Comparison of ENCODE assay signal across 16 mouse cellular contexts in genomic region chr3:152133621-152134020, GRCm38 (mm10). TPM values are rescaled to one million over a fixed set of nuclear protein-coding genes. Genes with fewer than 3 reads are reported as not detected.
DNase-seq lines count a peak whose midpoint lies in the region; ATAC-seq and TF ChIP-seq lines count a peak whose summit lies in the region.
"Had no signal": no experiment of that assay in that cellular context is flagged by ENCODE, and none has a peak within 500 bp of the region (broad histone marks: within the 10 kb centered on the region; RNA-seq: fewer than 3 reads in every experiment).

No protein-coding gene starts in this region.

- peak overlapping the region; percentile 81 for H3K27ac ChIP-seq in kidney, adult 2 months (ENCODE audit: insufficient read depth, low read depth, low read length)
- peak overlapping the region; percentile 73 for H3K27ac ChIP-seq in heart, embryonic 11.5 days (ENCODE audit: low read depth, low read length)
- no peak overlapping the region for H3K27ac ChIP-seq in forebrain, embryonic 14.5 days (ENCODE audit: low read depth, low read length)
- H3K27ac ChIP-seq: limb, embryonic 12.5 days; midbrain, embryonic 12.5 days had no signal

- TF ChIP-seq CTCF in kidney, adult 2 months (conservative IDR thresholded peaks at IDR 0.05; ENCODE audit: insufficient read depth, insufficient read length, low read depth, low read length): no peak

- DNase-seq in kidney, adult 2 months: no peak
- DNase-seq in kidney, postnatal 10 days: no peak
- DNase-seq in MEL-GATA-1-ER (ENCODE audit: extremely low read depth, low read depth): peak; percentile 46
- peak; percentile 61 for DNase-seq in heart, postnatal 4 days
- DNase-seq in forebrain, embryonic 14.5 days (ENCODE audit: low spot score): no peak
- no peak for DNase-seq in spleen, postnatal 10 days (ENCODE audit: low spot score in 2 of 2)
- no peak for DNase-seq in testis, postnatal 14 days (ENCODE audit: low spot score)
- DNase-seq: cerebellum, adult 8-10 months; forebrain, postnatal 0 days; liver, postnatal 0 days; right cerebral cortex, postnatal 25 days; thymus, adult 2 months had no signal

- H3K27me3 ChIP-seq in kidney, adult 2 months (replicated peaks; ENCODE audit: control insufficient read depth, insufficient read depth, low read length): no peaks in the 10 kb centered on the region
- H3K27me3 ChIP-seq in heart, embryonic 11.5 days (ENCODE audit: control insufficient read depth, insufficient read depth, low read length): no peaks in the 10 kb centered on the region
- H3K27me3 ChIP-seq in forebrain, embryonic 14.5 days (replicated peaks; ENCODE audit: control insufficient read depth, insufficient read depth, low read length): no peaks in the 10 kb centered on the region
- H3K27me3 ChIP-seq: limb, embryonic 12.5 days; midbrain, embryonic 12.5 days had no signal

- peak; percentile 80 for ATAC-seq in heart, embryonic 11.5 days (replicated peaks; ENCODE audit: insufficient number of reproducible peaks, low FRiP score, low TSS enrichment)
- no peak for ATAC-seq in forebrain, embryonic 14.5 days
- ATAC-seq: forebrain, postnatal 0 days; liver, postnatal 0 days had no signal

- no peak overlapping the region; the same call in 1 of the 2 replicates for H3K9ac ChIP-seq in heart, embryonic 11.5 days (ENCODE audit: low read depth, low read length)
- H3K9ac ChIP-seq in forebrain, embryonic 14.5 days (ENCODE audit: low read length): no peak overlapping the region
- H3K9ac ChIP-seq: forebrain, postnatal 0 days; limb, embryonic 12.5 days; liver, postnatal 0 days; midbrain, embryonic 12.5 days had no signal

- H3K4me1 ChIP-seq in kidney, adult 2 months (ENCODE audit: control insufficient read depth, insufficient read depth, low read length): peaks cover 6% of the 10 kb centered on the region; the same call in 1 of the 2 replicates
- peaks cover 12% of the 10 kb centered on the region for H3K4me1 ChIP-seq in heart, embryonic 11.5 days (ENCODE audit: control insufficient read depth, insufficient read depth, low read length)
- no peaks in the 10 kb centered on the region for H3K4me1 ChIP-seq in forebrain, embryonic 14.5 days (ENCODE audit: control insufficient read depth, insufficient read depth, low read length)
- H3K4me1 ChIP-seq: limb, embryonic 12.5 days; midbrain, embryonic 12.5 days had no signal

- no peak for TF ChIP-seq POLR2A in kidney, adult 2 months (IDR thresholded peaks at IDR 0.05; ENCODE audit: low read depth, low read length)

- no peaks in the 10 kb centered on the region for H3K36me3 ChIP-seq in kidney, adult 2 months (ENCODE audit: control insufficient read depth, insufficient read depth, low read length)
- H3K36me3 ChIP-seq in heart, embryonic 11.5 days (ENCODE audit: control insufficient read depth, insufficient read depth, low read length): no peaks in the 10 kb centered on the region
- H3K36me3 ChIP-seq in forebrain, embryonic 14.5 days (ENCODE audit: control insufficient read depth, insufficient read depth, low read length): no peaks in the 10 kb centered on the region
- H3K36me3 ChIP-seq: limb, embryonic 12.5 days; midbrain, embryonic 12.5 days had no signal

- H3K4me2 ChIP-seq in heart, embryonic 11.5 days: peak overlapping the region; percentile 40
- no peak overlapping the region for H3K4me2 ChIP-seq in forebrain, embryonic 14.5 days (ENCODE audit: low read length)
- H3K4me2 ChIP-seq: limb, embryonic 12.5 days; midbrain, embryonic 12.5 days had no signal

- 47% methylated on average over 9 of the region's 9 CpGs for WGBS in kidney, adult 2 months
- WGBS in heart, embryonic 11.5 days (ENCODE audit: insufficient replicate concordance): 26% methylated on average over 9 of the region's 9 CpGs
- 90% methylated on average over 9 of the region's 9 CpGs for WGBS in forebrain, embryonic 14.5 days

- H3K4me3 ChIP-seq in kidney, adult 2 months (ENCODE audit: insufficient read depth, low read depth, low read length): no peak overlapping the region
- no peak overlapping the region for H3K4me3 ChIP-seq in heart, embryonic 11.5 days (ENCODE audit: low read depth, low read length)
- H3K4me3 ChIP-seq in forebrain, embryonic 14.5 days (ENCODE audit: low read depth, low read length): no peak overlapping the region
- H3K4me3 ChIP-seq: limb, embryonic 12.5 days; midbrain, embryonic 12.5 days; myocyte had no signal

- H3K9me3 ChIP-seq in heart, embryonic 11.5 days (replicated peaks; ENCODE audit: control insufficient read depth, low read length): no peaks in the 10 kb centered on the region
- no peaks in the 10 kb centered on the region for H3K9me3 ChIP-seq in forebrain, embryonic 14.5 days (replicated peaks; ENCODE audit: control insufficient read depth, low read length)
- H3K9me3 ChIP-seq: limb, embryonic 12.5 days; midbrain, embryonic 12.5 days had no signal

RNA-seq across cellular contexts. Expression of gene Gipc2, which starts 32.4 kb away (rescaled TPM):
- 109 and 146 TPM in 2 replicates for polyA plus RNA-seq in kidney, adult 2 months (2012; rRNA removed)
- 3.8 and 4.4 TPM in 2 replicates for polyA plus RNA-seq in heart, embryonic 11.5 days (2014; fragmentation: Nextera tagmentation; extraction: Ambion mirVana)
- total RNA-seq in heart, postnatal 4 days (2021): 1 to 10 TPM; 3.5 to 4.6 TPM
- 3.1 and 4.7 TPM in 2 replicates for polyA plus RNA-seq in forebrain, embryonic 14.5 days (2014; fragmentation: Nextera tagmentation; extraction: Ambion mirVana)

Comparison
In these comparisons a context has a peak if more than half of its experiments do, and no peak if none do; other contexts are left out.
1. DNase-seq: peak in MEL-GATA-1-ER (single experiment) and heart, postnatal 4 days (single experiment); none in kidney, adult 2 months (single experiment), kidney, postnatal 10 days (single experiment), forebrain, embryonic 14.5 days (single experiment), spleen, postnatal 10 days (0 of 2) and testis, postnatal 14 days (single experiment).
2. RNA of gene Gipc2, which starts 32.4 kb away (polyA plus RNA-seq): 109 to 146 TPM in kidney, adult 2 months; 3.8 to 4.4 TPM in heart, embryonic 11.5 days and 3.1 to 4.7 TPM in forebrain, embryonic 14.5 days; every median in the first group is over 10 times any median in the second.